Comparison of ENCODE assay signal across 24 mouse cellular contexts in the genomic region with DNA sequence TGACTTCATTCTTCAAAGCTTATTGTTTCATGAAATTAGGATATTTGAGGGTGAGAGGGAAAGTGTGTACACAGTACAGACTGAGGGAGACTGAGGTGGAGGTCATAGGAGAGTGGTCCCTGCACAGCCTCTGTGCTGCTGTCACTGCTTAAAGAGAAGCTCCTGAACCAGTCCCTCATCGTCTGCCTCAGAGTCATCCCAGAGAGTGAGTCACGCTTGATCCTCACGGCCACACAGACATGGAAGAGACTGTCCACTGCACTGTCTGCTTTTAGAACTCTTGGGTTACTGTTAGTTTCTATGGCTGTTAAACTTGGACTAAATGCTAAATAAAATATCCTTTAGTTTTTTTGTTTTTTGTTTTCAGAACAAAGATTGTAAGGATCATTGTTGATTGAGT. TPM values are rescaled to one million over a fixed set of nuclear protein-coding genes. Genes with fewer than 3 reads are reported as not detected.
DNase-seq lines count a peak whose midpoint lies in the region; ATAC-seq lines count a peak whose summit lies in the region.
"Had no signal": no experiment of that assay in that cellular context is flagged by ENCODE, and none has a peak within 500 bp of the region (broad histone marks: within the 10 kb centered on the region; RNA-seq: fewer than 3 reads in every experiment).

No protein-coding gene starts in this region.

- H3K9ac ChIP-seq in hindbrain, embryonic 13.5 days = 0 out of 2 replicates have a peak overlapping the region, but pooled peaks have one; percentile 5
- H3K9ac ChIP-seq in hindbrain, embryonic 12.5 days = no peak overlapping the region
- no peak overlapping the region for H3K9ac ChIP-seq in heart, embryonic 12.5 days
- H3K9ac ChIP-seq: embryonic facial prominence, embryonic 12.5 days; forebrain, embryonic 12.5 days; heart, embryonic 15.5 days; hindbrain, embryonic 15.5 days had no signal

- peaks cover 3% of the 10 kb centered on the region; the same call in 1 of the 2 replicates for H3K27me3 ChIP-seq in hindbrain, embryonic 13.5 days
- no peaks in the 10 kb centered on the region for H3K27me3 ChIP-seq in hindbrain, embryonic 12.5 days
- no peaks in the 10 kb centered on the region for H3K27me3 ChIP-seq in heart, embryonic 12.5 days (replicated peaks)
- H3K27me3 ChIP-seq in embryonic facial prominence, embryonic 10.5 days (replicated peaks; ENCODE audit: low read depth, poor library complexity, severe bottlenecking) = no peaks in the 10 kb centered on the region
- H3K27me3 ChIP-seq: embryonic facial prominence, embryonic 12.5 days; forebrain, embryonic 12.5 days; heart, embryonic 15.5 days; hindbrain, embryonic 15.5 days had no signal

- H3K36me3 ChIP-seq in hindbrain, embryonic 13.5 days = no peaks in the 10 kb centered on the region
- no peaks in the 10 kb centered on the region for H3K36me3 ChIP-seq in hindbrain, embryonic 12.5 days
- H3K36me3 ChIP-seq in heart, embryonic 12.5 days = no peaks in the 10 kb centered on the region
- H3K36me3 ChIP-seq in embryonic facial prominence, embryonic 10.5 days (replicated peaks) = 0 out of 2 replicates have a peak, but pooled peaks cover 8% of the 10 kb centered on the region
- H3K36me3 ChIP-seq: embryonic facial prominence, embryonic 12.5 days; forebrain, embryonic 12.5 days; heart, embryonic 10.5 days; heart, embryonic 15.5 days; hindbrain, embryonic 15.5 days had no signal

- DNase-seq in 3T3-L1 (ENCODE audit: low read depth, low spot score) = peak; percentile 58
- DNase-seq in Muller cell, postnatal 12 days (ENCODE audit: inconsistent ontology term) = peak; percentile 40
- DNase-seq in adrenal gland, postnatal 14 days = peak; percentile 60
- no peak for DNase-seq in embryonic facial prominence, embryonic 10.5 days (ENCODE audit: low spot score)
- no peak for DNase-seq in testis, postnatal 14 days (ENCODE audit: low spot score)
- DNase-seq: cerebellum, adult 2 months; cerebellum, postnatal 14 days; embryo, embryonic 11 days; gastrocnemius, postnatal 10 days; heart, adult 18-20 months; heart, postnatal 14 days; kidney, adult 2 months had no signal

- ATAC-seq in hindbrain, embryonic 13.5 days (ENCODE audit: low FRiP score) = no peak
- ATAC-seq in hindbrain, embryonic 12.5 days (ENCODE audit: low FRiP score) = no peak
- no peak for ATAC-seq in heart, embryonic 12.5 days (ENCODE audit: insufficient number of reproducible peaks, low FRiP score)
- ATAC-seq: CD4-positive, CD25-positive, alpha-beta regulatory T cell, adult 4 months; forebrain, embryonic 16.5 days; intestine, embryonic 16.5 days had no signal

- no peak overlapping the region for H3K4me2 ChIP-seq in hindbrain, embryonic 13.5 days
- H3K4me2 ChIP-seq in hindbrain, embryonic 12.5 days (replicated peaks) = no peak overlapping the region
- H3K4me2 ChIP-seq in heart, embryonic 12.5 days = no peak overlapping the region
- H3K4me2 ChIP-seq: embryonic facial prominence, embryonic 12.5 days; forebrain, embryonic 12.5 days; heart, embryonic 15.5 days had no signal

- no peak overlapping the region for H3K27ac ChIP-seq in hindbrain, embryonic 13.5 days
- H3K27ac ChIP-seq in hindbrain, embryonic 12.5 days = no peak overlapping the region
- H3K27ac ChIP-seq in heart, embryonic 12.5 days (ENCODE audit: poor library complexity, severe bottlenecking) = no peak overlapping the region
- no peak overlapping the region for H3K27ac ChIP-seq in embryonic facial prominence, embryonic 10.5 days (replicated peaks)
- H3K27ac ChIP-seq: embryonic facial prominence, embryonic 12.5 days; forebrain, embryonic 12.5 days; heart, embryonic 10.5 days; heart, embryonic 15.5 days; hindbrain, embryonic 15.5 days had no signal

- H3K9me3 ChIP-seq in hindbrain, embryonic 13.5 days = no peaks in the 10 kb centered on the region
- no peaks in the 10 kb centered on the region for H3K9me3 ChIP-seq in hindbrain, embryonic 12.5 days (replicated peaks)
- no peaks in the 10 kb centered on the region for H3K9me3 ChIP-seq in heart, embryonic 12.5 days (replicated peaks)
- no peaks in the 10 kb centered on the region for H3K9me3 ChIP-seq in embryonic facial prominence, embryonic 10.5 days
- H3K9me3 ChIP-seq: embryonic facial prominence, embryonic 12.5 days; forebrain, embryonic 12.5 days; G1E; heart, embryonic 10.5 days; heart, embryonic 15.5 days; hindbrain, embryonic 15.5 days had no signal

- H3K4me1 ChIP-seq in hindbrain, embryonic 13.5 days (replicated peaks) = peaks cover 28% of the 10 kb centered on the region
- H3K4me1 ChIP-seq in hindbrain, embryonic 12.5 days = peaks cover 22% of the 10 kb centered on the region
- peaks cover 26% of the 10 kb centered on the region for H3K4me1 ChIP-seq in heart, embryonic 12.5 days (replicated peaks)
- H3K4me1 ChIP-seq in embryonic facial prominence, embryonic 10.5 days = peaks cover 32% of the 10 kb centered on the region

- 62% methylated on average over 3 of the region's 3 CpGs for WGBS in hindbrain, embryonic 13.5 days
- 70% methylated on average over 3 of the region's 3 CpGs for WGBS in hindbrain, embryonic 12.5 days
- 47% methylated on average over 3 of the region's 3 CpGs for WGBS in heart, embryonic 12.5 days
- WGBS in embryonic facial prominence, embryonic 10.5 days = 69% methylated on average over 3 of the region's 3 CpGs

- H3K4me3 ChIP-seq in hindbrain, embryonic 13.5 days = no peak overlapping the region
- no peak overlapping the region for H3K4me3 ChIP-seq in hindbrain, embryonic 12.5 days
- H3K4me3 ChIP-seq in heart, embryonic 12.5 days = no peak overlapping the region
- no peak overlapping the region for H3K4me3 ChIP-seq in embryonic facial prominence, embryonic 10.5 days
- H3K4me3 ChIP-seq: embryonic facial prominence, embryonic 12.5 days; forebrain, embryonic 12.5 days; heart, embryonic 10.5 days; heart, embryonic 15.5 days; hindbrain, embryonic 15.5 days had no signal

RNA-seq across cellular contexts. Expression of a gene that starts 3.2 kb away (rescaled TPM):
- polyA plus RNA-seq in hindbrain, embryonic 13.5 days (2015; fragmentation: Nextera tagmentation; extraction: Ambion mirVana) = 6.2 and 7.2 TPM in 2 replicates
- polyA plus RNA-seq in hindbrain, embryonic 12.5 days (2016; fragmentation: Nextera tagmentation; extraction: Ambion mirVana) = 15.6 and 16.3 TPM in 2 replicates
- total RNA-seq in adrenal gland, postnatal 14 days (2021) = 28.8 and 29.2 TPM in 2 replicates
- polyA plus RNA-seq in heart, embryonic 12.5 days (2016; fragmentation: Nextera tagmentation; extraction: Ambion mirVana) = 10.2 and 10.4 TPM in 2 replicates
- polyA plus RNA-seq in embryonic facial prominence, embryonic 10.5 days (2016; fragmentation: Nextera tagmentation; extraction: Ambion mirVana) = 9.4 and 11.6 TPM in 2 replicates

Comparison
In these comparisons a context has a peak if more than half of its experiments do, and no peak if none do; other contexts are left out.
1. DNase-seq: peak in 3T3-L1 (single experiment), Muller cell, postnatal 12 days (single experiment) and adrenal gland, postnatal 14 days (single experiment); none in embryonic facial prominence, embryonic 10.5 days (single experiment) and testis, postnatal 14 days (single experiment).